Mouse (Mus musculus) activated CD4-positive, CD25-positive, alpha-beta regulatory T cell (primary cell): Measurements from ENCODE around the gene Ppp1r12c. TPM values are rescaled to one million over a fixed set of nuclear protein-coding genes. Genes with fewer than 3 reads are reported as not detected.

Experiments
- polyA plus RNA-seq, 2 experiments: library from polyadenylated mRNA; unstranded; fragments of 100-300 nt; shearing (Covaris generic); gene quantifications; one replicate each; pipeline ENCODE4 v1.2.1; 2017

Gene Ppp1r12c
- 100 to 1,000 TPM; 122 to 144 TPM for polyA plus RNA-seq

DNA sequence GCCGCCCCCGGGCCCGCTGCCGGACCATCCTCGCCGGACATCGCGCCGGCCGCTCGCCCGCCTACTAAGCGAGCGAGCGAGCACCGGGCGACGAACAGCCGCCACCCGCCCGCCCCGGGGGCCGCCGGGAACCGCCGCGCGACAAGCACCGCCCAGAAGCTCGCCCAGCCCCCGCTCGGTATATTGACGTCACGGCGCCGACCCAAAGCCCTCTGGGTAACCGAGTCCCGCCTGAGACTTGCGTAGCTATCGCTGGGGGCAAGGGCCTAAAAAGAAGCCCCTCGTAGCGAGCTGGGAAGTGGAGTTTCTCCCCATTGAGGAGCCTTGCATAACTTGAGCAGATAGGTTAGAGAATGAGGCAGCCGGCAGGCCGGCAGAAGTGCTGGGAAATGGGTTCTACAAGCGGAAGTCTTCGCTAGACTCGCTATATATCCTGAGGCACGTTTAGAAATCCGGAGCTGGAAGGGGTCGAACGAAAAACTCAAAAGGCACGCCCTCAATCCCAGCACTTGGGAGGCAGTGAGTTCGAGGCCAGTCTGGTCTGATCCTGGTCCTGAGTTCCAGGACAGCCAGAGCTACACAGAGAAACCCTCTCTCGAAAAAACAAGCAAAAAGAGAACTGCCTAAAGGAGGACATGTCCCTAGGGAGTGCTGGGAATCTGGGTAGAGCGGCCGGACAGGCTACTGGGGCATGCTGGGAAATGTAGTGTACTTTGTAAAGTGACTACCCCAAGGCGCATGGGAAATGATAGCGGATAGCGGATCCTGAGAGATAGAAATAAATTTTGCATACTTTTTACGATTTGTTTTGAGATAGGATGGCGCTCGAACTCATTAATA is at the start of gene Ppp1r12c:
TSS of gene Ppp1r12c (minus strand) at position 123 of the 840 bp plus-strand sequence.

DNA sequence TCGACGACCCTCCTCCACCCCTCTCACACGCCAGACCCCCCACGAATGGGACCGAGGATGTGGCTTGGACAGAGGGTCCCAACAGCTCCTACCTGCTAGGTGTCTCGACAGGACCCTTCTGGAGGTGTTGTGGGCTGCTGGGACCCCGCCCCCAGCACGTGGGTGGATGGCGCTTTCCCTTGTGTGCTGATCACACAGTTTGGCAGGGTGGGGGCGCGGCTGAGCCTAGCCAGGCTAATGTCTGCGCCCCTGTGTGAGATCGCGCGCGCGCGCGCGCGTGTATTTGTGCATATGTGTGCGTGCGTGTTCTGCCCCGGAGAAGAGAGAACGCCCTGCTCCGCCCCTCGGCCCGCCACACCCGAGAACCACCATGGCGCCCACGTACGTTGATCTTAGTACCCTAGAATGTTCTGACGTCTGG is 45.8 kb upstream of the Ppp1r12c start, which contains the start of gene Syt5:
TSS of gene Syt5 (minus strand) at position 321 of the 421 bp plus-strand sequence.

DNA sequence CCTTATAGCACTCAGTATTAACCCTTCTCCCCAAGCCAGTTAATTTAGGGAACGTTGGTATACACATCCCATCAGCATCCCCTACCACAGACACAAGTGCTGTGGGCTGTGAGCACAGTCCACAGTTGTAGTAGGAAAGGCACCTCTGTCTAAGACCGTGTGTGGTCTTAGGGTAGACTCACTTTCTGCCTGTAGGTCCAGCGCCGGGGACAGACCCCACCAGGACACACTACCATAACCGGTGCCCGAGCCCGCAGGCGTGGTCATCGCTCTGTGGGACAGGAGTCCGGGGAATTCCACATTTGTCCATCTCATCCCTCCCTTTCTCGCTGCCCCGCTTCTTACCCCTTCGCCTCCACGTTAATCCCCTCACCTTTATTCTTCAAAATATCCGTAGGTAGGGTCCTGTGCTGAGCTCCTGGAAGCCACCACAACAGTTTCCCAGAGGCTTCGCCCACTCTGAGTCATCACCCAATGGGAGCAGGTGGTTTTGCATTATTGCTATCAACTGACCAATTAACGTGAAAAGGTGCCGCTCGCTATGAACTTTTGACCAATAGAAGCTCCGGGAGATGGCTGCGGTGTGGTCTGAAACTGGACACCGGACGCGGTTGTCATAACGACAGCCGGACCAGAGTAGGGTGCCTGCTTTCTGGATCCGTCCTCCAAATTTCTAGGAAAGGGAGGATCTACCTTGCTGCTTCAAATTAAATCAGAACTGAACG is 30.7 kb upstream of the Ppp1r12c start, which contains the start of gene Dnaaf3:
TSS of gene Dnaaf3 (minus strand) at position 449 of the 725 bp plus-strand sequence.

DNA sequence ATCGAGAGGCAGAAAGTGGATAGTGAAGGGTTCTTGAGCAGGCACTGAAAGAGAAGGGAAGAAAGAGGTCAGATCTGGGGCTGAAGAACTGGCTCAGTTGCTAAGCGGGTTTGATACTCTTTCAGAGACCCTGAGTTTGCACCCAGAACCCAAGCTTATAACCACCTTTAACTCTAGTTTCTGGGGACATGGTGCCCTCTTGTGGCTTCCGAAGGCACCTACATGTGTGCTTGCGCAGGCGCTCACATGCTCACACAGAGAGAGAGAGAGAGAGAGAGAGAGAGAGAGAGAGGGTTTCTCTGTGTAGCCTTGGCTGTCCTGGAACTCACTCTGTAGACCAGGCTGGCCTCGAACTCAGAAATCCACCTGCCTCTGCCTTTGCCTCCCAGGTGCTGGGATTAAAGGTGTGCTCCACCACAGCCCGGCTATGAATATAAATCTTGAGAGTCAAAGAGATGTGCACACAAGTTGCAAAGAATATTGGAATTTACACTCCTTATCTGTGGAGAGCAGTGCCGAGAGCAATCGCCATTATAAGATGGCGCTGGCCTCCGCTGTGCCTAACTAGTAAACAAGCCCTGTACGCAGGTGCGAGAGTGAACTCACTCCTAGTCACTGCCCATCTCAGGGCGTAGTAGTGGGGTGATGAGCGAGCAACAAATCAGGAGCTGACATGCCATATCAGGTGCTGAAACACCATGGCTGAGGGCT is 22.9 kb upstream of the Ppp1r12c start, which contains the start of gene Tnni3:
TSS of gene Tnni3 (minus strand) at position 18 of the 711 bp plus-strand sequence.

DNA sequence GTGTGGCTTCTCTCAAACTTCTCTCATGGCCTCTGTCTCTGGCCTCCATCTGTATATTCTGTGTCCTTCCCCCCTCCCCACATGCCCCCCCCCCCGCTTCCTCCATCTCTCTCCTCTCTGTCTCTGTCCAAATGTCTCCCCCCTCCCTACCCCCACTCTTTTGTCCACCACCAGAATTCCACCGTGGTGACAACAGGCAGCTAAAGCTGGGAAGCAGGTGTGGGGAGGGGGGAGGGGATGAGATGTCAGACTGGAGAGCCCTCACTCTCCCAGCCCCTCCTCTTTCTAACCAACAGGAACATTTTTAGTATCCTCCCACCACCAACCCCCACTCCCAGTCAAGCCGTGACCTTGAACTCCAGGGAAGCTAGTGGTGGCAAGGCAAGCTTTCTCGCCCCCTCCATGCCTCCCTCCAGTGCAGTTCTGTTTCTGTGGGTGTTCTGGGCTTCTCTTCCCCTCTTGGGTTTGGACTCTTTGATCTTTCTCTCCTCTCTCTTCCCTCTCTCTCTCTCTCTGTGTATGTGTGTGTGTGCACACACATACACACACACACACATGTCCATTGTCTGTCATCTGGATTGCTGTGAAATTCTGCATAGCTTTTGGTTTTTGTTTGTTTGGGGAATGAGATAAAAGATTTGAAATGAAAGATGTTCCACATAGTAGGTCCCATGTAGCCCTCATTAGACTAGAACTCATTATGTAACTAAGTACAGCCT is 15.0 kb upstream of the Ppp1r12c start, which contains the start of gene Tnnt1:
TSS of gene Tnnt1 (minus strand) at position 51 of the 719 bp plus-strand sequence.

DNA sequence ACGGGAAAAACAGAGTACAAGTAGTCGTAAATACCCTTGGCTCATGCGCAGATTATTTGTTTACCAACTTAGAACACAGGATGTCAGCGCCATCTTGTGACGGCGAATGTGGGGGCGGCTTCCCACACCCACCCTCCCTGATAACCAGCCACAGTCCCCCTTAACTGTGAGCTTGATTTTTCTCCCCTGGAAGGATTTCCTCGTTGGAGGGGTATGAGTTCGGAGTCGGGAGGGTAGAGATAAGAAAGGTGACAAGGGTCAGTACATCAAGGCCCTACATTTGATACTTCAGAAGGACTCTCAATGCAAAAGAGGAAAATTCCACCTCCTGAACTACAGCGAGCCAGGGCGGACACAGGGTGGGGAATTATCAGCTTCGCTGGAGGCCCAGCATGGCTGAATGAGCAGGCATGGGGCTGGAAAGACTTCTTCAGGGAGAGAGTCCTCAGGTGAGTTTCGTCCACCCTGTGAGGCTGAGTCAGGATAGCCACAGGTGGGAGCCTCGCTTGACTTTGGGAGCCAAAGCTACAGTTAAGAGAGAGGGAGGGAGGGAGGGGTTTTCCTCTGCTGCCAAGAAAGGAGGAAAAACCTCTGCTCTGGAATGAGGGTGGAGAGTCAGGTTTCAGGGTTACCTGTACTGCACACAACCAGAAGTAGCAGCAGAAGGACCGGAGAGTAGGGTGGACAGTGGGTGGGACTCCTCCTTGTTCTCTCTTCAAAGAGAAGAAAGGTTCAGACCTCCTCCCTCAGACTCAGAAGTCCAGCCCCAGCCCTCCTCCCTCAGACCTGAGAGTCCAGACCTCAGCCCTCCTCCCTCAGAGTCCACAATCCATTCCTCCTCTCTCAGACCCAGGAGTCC is 40.7 kb downstream of the Ppp1r12c start, which contains the start of gene Eps8l1:
TSS of gene Eps8l1 (plus strand) at position 99 of the 859 bp plus-strand sequence.

DNA sequence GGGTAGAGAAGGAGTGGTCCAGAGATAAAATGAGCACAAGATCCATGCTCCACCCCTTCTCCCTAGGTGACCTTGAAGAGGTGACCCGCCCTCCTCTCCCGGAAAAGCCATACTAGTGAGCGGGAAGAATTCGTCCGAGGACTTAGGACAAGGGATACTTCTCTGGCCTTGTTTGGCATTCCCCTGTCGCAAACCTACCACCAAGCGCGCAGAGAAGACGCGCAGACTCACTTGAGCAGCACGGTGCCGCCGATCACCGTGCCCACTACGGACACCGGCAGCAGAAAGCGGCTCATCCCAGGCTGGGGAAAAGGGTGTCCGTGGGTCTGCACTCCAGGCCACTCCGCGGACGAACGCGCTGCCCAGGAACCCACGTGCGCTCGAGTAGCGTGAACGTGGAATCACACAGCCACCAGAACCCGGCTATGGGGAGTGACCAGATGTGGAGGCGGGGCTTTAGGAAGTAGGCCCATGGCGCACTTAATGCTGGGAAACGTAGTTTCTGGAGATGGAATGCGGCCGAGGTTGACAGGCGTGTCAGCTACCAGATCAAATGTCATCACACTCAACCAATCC is 56.2 kb downstream of the Ppp1r12c start, which contains the start of gene Rdh13:
TSS of gene Rdh13 (minus strand) at position 434 of the 576 bp plus-strand sequence.

Other genes starting within 250 kb of the Ppp1r12c start
- gene Ncr1, start 164.0 kb downstream of the Ppp1r12c start, polyA plus RNA-seq, result not detected
- gene Gp6, start 103.9 kb downstream of the Ppp1r12c start, polyA plus RNA-seq, result not detected
- gene Rdh13, start 56.0 kb downstream of the Ppp1r12c start, polyA plus RNA-seq, result 1 to 10 TPM; 2.2 to 4.9 TPM
- gene Eps8l1, start 41.0 kb downstream of the Ppp1r12c start, polyA plus RNA-seq, result 10 to 100 TPM in 1 of 2 experiments, 1 to 10 TPM in 1; 8.9 to 19.0 TPM
- gene Tnnt1, start 14.7 kb upstream of the Ppp1r12c start, polyA plus RNA-seq, result 10 to 100 TPM in 1 of 2 experiments, 1 to 10 TPM in 1; 6.2 to 15.6 TPM
- 1 to 10 TPM in 1 of 2 experiments, under 1 TPM in 1; 0.44 to 1.5 TPM for gene Tnni3, start 22.5 kb upstream of the Ppp1r12c start, polyA plus RNA-seq
- gene Dnaaf3, start 30.8 kb upstream of the Ppp1r12c start, polyA plus RNA-seq, result 1 to 10 TPM; 1.1 to 1.3 TPM
- gene Syt5, start 45.9 kb upstream of the Ppp1r12c start, polyA plus RNA-seq, result not detected
- not detected for gene Ptprh, start 102.4 kb upstream of the Ppp1r12c start, polyA plus RNA-seq
- 10 to 100 TPM; 11.0 to 15.2 TPM for gene Tmem86b, start 129.7 kb upstream of the Ppp1r12c start, polyA plus RNA-seq
- 100 to 1,000 TPM; 185 to 259 TPM for gene Ppp6r1, start 157.3 kb upstream of the Ppp1r12c start, polyA plus RNA-seq
- 10 to 100 TPM; 53.0 to 59.9 TPM for gene Hspbp1, start 183.4 kb upstream of the Ppp1r12c start, polyA plus RNA-seq
- under 1 TPM in 1 of 2 experiments, not detected in 1; 0.61 TPM for gene Brsk1, start 188.9 kb upstream of the Ppp1r12c start, polyA plus RNA-seq
- under 1 TPM in 1 of 2 experiments, not detected in 1; 0.25 TPM for gene Tmem150b, start 223.6 kb upstream of the Ppp1r12c start, polyA plus RNA-seq
- 10 to 100 TPM; 26.0 to 45.1 TPM for gene Kmt5c, start 238.4 kb upstream of the Ppp1r12c start, polyA plus RNA-seq